Mouse (Mus musculus) layer of hippocampus, adult 6 months (tissue): Measurements from ENCODE around the gene Muc5ac. TPM values are rescaled to one million over a fixed set of nuclear protein-coding genes. Genes with fewer than 3 reads are reported as not detected.

Source experiments
- long read RNA-seq, 2 experiments: library from polyadenylated mRNA; unstranded; transcript quantifications; one replicate each; pipeline ENCODE4 v2.0.0; 2019 to 2020
- polyA plus RNA-seq: library from polyadenylated mRNA; unstranded; fragments of <200 nt; fragmentation: Nextera tagmentation; gene quantifications from 2 replicates; pipeline ENCODE4 v1.2.3, GENCODE M21; 2021

The Muc5ac gene
- polyA plus RNA-seq: not detected in 2 replicates
- long read RNA-seq, experiment 1: 0 reads
- long read RNA-seq, experiment 2: 0 reads

DNA sequence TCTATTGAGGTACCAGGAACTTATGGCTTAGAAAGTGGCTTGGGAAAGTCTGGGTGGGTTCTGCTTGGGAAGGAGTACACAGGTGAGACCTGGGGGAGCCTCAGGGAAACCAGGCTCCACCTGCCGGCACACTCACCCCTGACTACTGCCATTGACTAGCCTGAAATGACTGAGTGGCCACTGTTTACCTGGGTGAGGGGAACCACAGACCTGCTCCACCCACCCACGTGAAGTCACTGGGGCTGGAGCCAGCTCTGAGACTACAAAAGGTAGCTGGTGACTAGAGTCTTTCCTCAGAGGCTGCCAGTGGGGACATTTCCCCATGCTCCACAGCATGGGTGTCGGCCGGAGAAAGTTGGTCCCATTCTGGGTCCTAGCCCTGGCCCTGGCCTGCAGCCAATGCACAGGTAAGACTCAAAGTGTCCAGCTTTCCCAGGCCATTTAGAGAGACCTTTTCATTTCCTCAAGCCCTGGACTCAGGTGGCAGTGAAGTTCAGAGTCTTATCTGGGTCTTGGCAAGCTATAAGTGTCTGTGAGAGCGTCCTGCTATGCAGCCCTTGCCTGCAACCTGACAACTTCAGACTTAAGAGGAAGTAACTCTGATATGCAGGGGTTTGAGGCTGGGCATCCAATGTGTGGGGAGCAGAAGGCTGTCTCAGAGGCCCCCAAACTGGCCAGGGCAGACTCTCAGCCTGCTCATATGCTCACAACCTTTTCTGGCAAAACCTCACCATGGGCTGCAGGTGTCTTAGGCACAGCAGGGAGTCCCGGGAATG is at the start of gene Muc5ac:
Gene Muc5ac, plus strand, starts transcription at position 296 of the 776 bp plus-strand sequence.

GRCm38 (mm10) chr7:141838779-141839178 is 50.0 kb downstream of the Muc5ac start, which contains the start of gene Muc5b:
Muc5b (plus strand) TSS chr7:141839070.

Other genes with a start within 250 kb of the Muc5ac start
- 69.3 and 75.3 TPM in 2 replicates for gene Chid1, start 249.1 kb upstream of the Muc5ac start, polyA plus RNA-seq
- gene Ap2a2, start 226.8 kb upstream of the Muc5ac start, polyA plus RNA-seq: 140 and 157 TPM in 2 replicates
- gene Muc6, start 133.7 kb upstream of the Muc5ac start, polyA plus RNA-seq: not detected in 2 replicates
- not detected in 2 replicates for gene Muc2, start 98.6 kb upstream of the Muc5ac start, polyA plus RNA-seq
- not detected in 2 replicates for gene Muc5b, start 50.1 kb downstream of the Muc5ac start, polyA plus RNA-seq
- 63.0 and 65.5 TPM in 2 replicates for gene Tollip, start 129.5 kb downstream of the Muc5ac start, polyA plus RNA-seq
- 13.8 and 18.3 TPM in 2 replicates for gene Brsk2, start 160.8 kb downstream of the Muc5ac start, polyA plus RNA-seq